Mouse (Mus musculus) T-helper 2 cell (primary cell): ENCODE measurements around the gene B3galt2.
"Not testable (repeated sequence)": the region's sequence is repeated elsewhere in the genome, so short reads cannot be mapped to it uniquely, and the experiment has no call there.

Experiments used
- in situ Hi-C: fragments of 300-600 bp; cut with MboI, MseI; formaldehyde crosslinking; loops from one replicate; pipeline ENCODE4 v1.15.1; 2025; ENCODE audit warnings: high pct_unique_total_duplicates

Gene B3galt2

DNA sequence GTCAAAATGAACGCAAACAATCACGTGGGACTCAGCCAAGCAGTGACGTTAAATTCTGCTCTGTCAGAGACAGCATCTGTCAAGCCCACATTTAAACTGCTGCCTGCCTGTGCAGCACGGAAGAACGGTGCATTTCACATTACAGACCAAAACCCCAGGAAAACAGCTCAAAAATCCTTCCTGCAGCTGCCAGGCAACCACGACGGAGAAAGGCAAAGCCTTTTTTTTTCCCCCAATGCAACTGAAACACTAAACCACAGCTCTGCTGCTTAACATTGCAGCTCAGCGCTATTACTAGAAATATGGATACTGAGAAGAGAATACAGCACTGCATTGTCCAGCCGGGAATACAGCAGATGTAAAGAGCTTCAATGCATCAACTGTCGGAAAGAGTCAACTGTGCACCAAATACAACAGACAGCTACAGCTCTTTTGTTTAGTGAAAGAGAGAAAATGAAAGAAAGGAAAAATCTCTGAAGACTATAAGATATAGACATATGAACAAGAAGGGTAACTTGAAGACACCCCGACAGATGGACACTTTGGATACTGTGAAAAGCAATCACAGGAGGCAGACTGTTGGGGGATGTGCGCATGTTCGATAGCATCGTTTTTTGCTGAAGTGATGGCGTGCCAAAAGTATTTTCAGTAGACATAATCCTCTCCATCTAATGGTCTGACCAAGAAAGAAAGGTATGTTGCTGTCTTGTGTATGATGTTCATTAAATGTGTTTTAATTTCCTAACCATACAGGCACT, at the start of gene B3galt2:
B3galt2 (plus strand) TSS at position 15 of the 758 bp plus-strand sequence.
- in situ Hi-C loops = no loop called here

DNA sequence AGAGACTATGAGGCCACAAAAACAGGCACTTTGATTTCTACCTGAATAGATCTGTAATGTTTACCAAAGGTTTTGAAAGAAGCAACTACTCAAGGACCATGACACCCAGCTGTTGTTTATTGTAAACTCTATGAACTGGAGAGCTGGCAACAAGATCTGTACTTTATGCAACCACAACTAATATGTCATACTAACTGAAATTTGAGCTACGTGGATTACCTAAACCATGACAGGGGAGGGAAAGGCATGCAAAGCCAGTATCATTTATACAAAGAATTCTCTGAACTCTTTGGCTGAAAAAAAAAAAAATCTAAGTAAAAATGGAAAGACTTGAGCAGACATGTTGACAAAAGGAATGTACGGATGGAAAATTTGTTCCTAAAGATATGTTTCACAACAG, 43.6 kb upstream of the B3galt2 start:
- in situ Hi-C loops = no loop called here

DNA sequence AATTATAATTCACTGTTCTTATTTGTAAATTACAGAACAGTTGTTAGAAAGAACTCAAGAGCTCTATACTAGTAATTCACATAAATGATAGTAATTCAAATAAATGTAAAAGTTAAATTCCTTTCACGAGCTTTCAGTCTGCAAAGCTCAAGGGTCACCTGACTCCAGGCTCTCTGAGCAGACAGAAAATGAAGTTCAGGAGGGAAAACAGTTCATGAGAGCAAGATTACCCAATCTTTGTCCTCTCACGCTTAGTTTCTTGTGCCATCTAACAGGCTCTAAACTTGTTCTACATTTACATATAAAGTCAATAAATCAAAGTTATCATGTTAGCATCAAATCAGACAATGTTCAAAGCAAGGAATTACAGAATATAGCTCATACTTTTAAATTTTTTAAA, 31.6 kb upstream of the B3galt2 start:
- in situ Hi-C loops = no loop called here

DNA sequence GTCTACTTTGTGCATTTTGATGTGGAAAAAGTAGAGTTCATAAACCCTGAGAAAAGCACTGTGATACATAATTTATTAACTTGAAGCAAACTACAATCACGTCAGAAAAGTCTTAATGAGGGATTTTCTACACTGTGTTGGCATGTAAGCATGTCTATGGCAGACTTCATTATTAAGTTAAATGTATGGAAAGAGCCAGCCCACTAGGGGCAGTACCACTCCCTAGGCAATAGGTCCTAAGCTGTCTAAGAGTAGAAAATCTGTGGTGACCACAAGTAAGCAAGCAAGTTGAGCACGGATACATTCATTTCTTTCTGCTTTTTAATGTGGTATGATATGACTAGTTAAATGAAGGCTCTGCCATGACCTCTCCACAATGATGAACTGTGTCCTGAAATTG, 27.6 kb upstream of the B3galt2 start:
- in situ Hi-C loops = no loop called here

DNA sequence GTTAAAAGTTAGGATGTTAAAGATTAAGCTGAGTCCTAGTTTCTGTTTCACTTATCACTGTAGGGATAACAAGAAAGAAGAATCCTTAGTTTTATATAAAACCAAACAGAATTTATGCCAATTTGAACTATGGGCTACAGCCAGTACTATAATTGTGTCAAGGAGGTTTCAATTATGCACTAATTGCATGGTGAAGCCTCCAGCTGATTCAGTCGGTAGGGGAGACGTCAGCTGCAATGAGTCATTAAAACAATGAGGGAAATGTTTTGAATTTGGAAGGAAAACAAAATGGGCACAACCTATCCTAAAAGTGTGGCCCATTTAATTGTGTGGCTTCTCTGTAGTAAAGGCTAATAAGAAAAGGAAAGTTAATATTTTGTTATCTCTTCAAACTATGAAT, 20.7 kb upstream of the B3galt2 start:
- in situ Hi-C loops = no loop called here

DNA sequence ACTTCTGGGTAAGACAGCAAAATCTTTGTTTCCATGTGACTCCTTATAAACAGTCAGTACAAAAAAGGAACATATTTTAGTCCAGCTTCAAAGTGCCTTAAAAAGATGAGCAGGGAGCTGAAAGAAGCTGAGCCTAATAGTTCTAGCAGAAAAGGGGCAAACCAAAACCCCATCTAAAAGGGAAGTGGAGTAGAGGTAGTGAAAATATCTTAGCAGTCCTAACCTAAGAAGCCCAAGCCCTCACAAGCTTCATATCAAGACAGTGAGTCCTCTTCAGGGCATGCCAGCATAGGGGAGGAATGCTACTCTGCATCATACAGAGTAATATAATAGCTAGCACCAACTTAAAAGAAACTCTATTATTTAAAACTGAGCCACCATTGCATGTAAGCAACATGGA, 18.5 kb upstream of the B3galt2 start:
- in situ Hi-C loops = no loop called here

DNA sequence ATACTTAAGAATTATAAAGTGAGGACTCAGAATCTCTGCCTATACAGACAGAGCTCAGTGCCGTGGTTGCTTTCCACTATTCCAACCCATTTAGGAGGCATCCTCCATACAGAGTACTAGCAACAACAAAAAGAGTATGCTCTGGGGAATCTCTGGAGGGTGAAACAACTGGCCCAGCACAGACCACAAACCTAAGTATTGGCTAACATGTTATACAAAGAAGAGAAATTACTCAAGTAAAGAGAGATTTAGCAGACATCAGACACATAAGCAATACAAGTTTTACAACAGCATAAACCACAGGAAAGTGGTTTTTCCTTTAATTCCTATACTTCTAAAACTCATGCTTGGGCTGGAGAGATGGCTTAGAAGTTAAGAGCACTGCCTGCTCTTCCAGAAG, 17.8 kb upstream of the B3galt2 start:
- in situ Hi-C loops = no loop called here

DNA sequence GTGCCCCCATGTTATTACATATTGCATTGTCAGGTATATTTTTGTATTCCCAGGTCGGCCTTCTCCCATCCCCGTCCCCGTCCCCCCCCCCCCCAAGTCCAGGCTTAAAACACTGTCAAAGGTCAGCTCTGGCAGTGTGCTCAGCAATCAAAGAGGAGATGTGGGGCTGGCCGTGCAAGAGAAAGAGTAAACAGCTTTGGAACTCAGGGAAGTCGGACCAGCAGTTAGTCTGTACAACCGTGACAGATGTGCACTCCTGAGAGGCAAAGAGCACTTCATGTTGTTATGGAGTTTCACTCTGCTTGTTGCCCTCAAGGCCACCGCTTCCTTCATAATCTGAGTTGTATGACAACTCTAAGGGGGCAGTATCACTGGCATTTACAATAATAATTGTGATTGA, 9.1 kb upstream of the B3galt2 start:
- in situ Hi-C loops = no loop called here

DNA sequence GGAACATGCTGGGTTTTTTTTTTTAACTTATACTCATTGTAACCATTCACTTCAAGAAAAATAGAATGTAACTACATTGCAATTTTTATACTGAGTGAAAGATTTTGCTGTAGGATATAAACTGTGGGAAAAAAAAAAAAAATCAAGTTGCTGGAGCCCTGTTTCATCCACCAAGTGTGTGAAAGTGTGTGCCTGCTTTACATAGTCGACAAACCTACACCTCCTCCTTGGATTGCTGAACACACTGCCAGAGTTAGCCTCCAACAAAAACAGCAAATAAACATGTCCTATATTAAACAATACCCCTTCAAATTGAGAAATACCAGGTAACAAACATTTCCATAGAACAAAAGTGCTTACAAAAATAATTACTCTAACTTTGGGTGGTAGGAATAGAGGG, 8.1 kb upstream of the B3galt2 start:
- in situ Hi-C loops = no loop called here

DNA sequence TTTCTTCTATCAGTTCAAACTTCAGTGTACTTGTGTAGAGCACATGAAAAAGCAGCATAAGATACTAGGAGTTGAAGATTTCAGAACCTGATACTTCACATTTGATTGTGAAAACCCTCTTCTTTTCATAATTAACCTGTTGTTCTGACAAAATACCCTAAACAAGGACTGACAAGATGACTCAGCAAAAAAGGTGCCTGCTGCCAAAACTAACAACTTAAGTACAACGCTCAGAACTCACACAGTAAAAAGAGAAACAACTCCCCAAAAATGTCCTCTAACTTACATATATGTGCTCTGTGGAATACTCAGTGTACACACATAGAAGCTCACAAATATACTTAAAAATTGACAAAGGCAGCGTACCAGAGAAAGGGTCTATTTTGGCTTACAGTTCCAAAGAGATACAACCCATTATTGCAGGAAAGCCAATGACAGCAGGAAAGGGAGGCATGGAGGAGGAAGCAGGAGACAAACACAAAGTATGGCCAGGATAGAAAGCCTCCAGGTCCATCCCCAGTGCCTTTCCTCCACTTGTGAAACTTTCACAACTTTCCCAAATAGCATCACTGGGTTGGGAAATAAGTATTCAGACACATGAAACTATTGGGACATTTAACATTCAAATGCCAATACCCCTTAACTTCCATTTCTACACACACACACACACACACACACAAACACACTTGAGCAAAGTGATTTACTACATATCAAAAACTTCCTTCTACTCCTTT, 7.4 kb upstream of the B3galt2 start:
- in situ Hi-C loops = no loop called here

DNA sequence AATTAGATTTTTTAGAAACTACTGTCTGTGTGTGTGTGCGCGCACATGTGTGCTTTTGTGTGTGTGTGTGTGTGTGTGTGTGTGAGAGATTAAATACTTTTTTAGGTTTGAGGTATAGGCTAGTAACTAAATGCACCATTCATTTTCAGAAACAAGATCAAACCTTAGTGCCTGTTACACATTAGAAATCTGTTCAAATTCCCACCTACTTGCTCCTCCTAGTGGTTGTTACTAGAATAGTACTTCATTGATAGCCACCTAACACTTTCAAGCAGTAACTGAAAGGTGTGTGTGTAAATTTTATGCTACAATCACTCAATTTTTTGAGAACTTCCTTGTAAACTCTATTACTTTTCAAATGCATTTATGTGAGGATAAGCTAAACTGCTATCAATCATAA, 3.8 kb downstream of the B3galt2 start:
- in situ Hi-C loops = no loop called here

DNA sequence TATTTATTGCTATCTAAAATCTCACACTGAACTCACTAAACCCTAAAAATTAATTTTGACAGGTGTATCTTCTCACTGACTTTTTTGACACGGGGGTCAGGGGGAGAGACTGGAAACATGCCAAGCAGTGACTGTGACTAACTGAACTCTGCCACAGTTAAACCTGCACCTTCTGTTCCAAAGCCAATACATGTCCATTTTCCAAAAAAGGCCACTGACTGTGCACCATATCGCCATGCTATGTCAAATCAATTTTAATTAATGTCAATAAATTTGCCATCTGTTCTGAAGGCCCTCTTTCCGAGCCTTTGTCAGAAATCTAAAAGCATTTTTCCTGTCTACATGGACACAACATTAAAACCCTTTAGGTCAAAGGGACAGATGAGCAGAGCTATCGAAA, 4.9 kb downstream of the B3galt2 start:
- in situ Hi-C loops = no loop called here

DNA sequence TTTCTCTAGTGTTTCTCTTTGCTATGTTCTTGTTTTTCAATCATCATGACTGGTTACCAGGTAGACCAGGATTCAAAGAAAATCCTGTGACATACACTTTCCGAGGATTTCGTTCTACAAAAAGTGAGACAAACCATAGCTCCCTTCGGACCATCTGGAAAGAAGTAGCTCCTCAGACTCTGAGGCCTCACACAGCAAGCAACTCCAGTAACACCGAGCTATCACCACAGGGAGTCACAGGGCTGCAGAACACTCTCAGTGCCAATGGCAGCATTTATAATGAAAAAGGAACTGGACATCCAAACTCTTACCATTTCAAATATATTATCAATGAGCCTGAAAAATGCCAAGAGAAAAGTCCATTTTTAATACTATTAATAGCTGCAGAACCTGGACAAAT, 5.8 kb downstream of the B3galt2 start:
- in situ Hi-C loops = no loop called here

DNA sequence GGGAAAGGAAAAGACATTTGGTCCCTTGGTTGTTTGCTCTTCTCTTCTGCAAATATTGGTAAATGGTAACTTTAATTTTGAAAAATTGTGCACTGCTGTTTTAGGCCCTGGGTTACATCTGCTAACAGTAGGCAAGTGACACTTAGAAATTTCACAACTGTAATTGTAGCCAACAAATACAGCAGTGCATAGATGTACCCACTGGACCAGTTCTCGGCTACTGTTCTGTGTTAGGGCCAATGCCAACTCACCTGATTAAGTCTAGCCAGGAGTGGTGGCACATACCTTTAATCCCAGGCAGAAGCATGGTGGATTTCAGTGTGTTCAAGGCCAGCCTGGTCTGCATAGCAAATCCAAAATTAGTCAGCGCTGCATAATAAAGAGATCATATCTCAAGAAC, 9.9 kb downstream of the B3galt2 start:
- in situ Hi-C loops = no loop called here

DNA sequence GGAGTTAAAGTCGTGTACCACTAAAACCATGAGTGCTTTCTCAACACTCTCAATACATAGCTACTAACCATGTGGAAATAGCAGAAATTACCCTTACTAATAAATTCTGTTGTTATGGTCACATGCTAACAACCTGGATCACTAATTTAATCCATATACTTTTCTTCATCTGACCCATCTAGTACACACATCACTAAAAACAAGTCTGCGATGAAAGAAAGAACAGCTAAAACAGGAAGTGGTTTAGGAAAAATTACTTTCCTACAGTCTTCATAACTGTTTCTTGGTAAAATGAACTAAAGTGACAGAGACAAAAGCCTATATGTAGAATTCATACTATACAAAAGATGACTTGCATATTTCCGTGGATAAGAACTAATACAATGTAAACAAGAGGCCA, 13.2 kb downstream of the B3galt2 start:
- in situ Hi-C loops = no loop called here

DNA sequence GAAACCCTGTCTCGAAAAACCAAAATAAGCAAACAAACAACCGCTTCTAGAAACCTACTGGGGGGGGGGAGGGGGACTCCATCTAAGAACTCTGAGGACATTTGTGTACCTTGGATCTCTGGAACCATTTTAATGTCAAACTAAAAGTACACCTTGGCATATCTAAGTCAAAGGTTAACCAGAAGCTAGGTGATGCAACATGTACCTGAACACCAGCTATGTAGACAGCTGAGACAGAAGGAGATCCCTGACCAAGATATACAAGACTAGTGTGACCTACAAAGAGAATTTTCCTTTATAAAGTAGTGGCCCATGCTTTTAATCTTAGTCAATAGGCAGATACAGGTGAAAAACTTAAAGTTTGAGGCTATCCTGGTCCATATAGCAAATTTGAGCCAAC, 22.7 kb downstream of the B3galt2 start:
- in situ Hi-C loops = no loop called here

DNA sequence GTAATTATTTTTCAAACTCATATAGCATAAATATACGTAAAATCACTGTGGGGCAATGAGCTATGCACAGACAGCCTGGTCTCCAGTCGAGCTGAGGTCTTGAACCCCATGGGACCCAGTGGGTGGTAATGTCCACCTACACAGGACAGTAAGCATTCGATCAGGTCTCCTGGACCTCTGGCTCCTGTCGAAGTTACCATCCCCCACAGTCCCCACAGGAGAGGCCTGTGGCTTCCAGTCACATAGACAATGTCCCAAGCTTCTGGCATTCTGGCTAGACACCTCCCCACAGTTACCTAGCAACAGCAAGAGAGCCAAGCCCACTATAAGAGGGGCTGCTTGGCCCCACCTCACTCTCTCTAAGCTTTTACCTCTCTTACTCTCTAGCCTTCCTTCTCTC, 24.3 kb downstream of the B3galt2 start:
- in situ Hi-C loops = not testable (repeated sequence)

DNA sequence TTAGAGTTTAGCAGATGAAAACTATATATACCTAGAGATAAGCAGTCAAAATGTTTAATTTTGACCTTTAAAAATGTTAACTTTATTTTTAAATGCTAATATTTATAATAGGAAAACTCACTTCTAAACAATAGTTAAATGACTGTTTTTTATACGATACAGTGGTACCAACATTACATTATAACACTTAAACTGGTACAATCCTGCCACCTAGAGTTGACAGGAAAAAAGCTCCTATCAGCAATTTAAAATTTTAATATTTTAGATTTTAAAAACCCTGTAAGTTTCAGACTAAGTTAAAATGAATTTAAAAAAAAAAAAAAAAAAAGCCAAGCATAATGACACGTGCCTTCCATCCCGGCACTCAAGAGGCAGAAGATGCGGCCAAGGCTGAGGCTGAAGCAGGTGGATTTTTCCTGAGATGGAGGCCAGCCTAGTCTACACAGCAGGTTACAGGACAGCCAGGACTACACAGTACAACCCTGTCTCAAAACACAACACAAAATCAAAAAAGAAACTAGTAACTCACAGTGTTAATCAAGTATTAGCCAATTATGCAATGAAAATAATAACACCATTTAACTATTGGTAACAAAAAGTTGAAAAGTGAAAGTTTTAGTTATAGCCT, 35.4 kb downstream of the B3galt2 start:
- in situ Hi-C loops = no loop called here

DNA sequence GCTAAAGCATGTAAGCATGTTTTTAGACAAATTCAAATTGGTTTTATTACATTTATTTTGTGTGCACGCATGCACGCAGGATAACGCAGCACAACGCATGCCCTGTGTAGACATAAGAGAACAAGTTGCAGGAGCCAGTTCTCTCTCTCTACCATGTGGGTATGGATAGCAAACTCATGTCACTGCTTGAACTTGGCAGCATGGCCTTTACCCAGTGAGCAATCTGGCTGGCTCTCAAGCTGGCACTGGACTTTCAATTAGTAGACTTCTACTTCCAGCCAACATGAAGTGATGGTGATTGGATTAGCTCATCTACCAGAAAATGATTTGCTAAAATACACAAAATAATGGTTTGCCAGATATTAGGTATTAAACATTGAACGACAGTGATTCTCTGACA, 40.6 kb downstream of the B3galt2 start:
- in situ Hi-C loops = no loop called here

DNA sequence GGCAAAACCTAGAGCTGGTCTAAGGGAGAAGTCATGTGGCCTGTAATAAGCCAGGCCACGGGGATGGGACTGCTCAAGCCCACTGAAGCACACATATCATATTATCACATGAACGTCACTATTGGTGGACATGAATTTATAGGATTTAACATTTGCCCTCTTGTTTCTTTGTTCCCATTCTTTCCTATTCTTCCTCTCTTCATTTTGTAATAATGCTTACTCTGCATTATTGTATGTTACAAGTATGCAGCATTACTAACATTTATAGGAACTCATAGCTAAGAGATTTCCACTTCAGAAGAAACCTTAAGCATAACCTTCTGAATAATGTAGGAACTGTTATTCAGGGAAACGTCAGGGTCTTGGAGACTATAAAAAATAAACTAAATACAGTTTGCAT, 44.4 kb downstream of the B3galt2 start:
- in situ Hi-C loops = no loop called here

DNA sequence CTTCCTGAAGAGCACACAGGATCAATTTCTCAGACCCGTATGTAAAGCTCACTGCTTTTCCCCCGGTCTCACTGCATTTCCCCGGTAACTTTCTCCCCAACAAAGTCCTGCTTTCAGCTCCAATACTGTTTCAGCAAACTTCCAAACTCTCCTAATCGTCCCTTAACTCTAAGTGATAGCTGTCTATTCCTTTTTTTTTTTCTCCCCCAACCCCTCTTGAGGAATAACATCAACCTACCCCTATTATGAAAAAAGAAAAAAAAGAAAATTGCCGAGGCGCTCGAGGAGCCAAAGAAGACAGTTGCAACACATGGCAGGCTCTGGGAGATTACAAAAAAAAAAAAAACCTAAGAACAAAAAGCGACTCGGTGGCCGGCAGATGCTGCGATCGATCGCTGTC, 61.3 kb downstream of the B3galt2 start:
- in situ Hi-C loops = loop anchor here (5.0 kb wide), 1 partner anchor 71 kb away; no protein-coding TSS in a partner anchor

DNA sequence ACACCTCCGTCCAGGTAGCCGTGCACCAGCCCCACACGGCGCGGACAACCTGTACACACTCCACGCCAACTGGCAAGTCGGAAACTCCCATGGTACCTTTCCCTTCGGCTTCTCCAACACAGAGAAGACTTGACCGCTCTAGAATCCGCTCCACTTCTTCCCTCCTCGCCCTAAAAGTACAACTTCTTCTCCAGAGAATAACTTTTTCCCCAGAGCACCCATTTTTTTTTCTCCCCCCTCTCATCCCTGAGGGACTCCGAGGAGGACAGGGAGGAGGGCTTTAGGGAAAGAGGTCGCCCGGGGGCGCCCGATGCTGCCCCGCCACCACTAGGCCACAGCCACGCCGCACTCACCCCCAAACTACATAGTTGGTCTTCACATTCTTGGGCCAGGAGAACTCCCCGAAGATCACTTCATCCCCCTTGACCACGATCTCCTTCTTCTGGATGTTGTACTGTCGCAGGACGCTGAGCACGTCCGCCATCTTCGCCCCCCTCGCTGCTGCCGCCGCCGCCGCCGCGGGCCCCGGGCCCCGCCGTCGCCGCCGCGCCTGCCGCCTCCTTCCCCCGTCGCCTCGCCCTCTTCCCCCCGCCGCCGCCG, 61.8 kb downstream of the B3galt2 start:
- in situ Hi-C loops = loop anchor here (5.0 kb wide), 1 partner anchor 70 kb away; no protein-coding TSS in a partner anchor
